In genomic region chr16:35247364-35247763, GRCm38 (mm10) we compare ENCODE assay signal across 31 mouse cellular contexts.
"Had no signal": no experiment of that assay in that cellular context is flagged by ENCODE, and none has a peak within 500 bp of the region (broad histone marks: within the 10 kb centered on the region; RNA-seq: fewer than 3 reads in every experiment).

No protein-coding gene starts in this region.

- H3K27me3 ChIP-seq: limb, embryonic 12.5 days; limb, embryonic 13.5 days; limb, embryonic 15.5 days; liver, embryonic 13.5 days; liver, embryonic 15.5 days; lung, embryonic 15.5 days; midbrain, embryonic 12.5 days; midbrain, embryonic 13.5 days; midbrain, embryonic 15.5 days had no signal

- H3K4me1 ChIP-seq: limb, embryonic 10.5 days; limb, embryonic 12.5 days; limb, embryonic 13.5 days; liver, embryonic 12.5 days; liver, embryonic 13.5 days; liver, embryonic 15.5 days; lung, embryonic 15.5 days; midbrain, embryonic 12.5 days; midbrain, embryonic 13.5 days had no signal

- H3K4me2 ChIP-seq: limb, embryonic 12.5 days; limb, embryonic 13.5 days; limb, embryonic 15.5 days; liver, embryonic 11.5 days; liver, embryonic 12.5 days; liver, embryonic 13.5 days; liver, embryonic 15.5 days; lung, embryonic 14.5 days; lung, embryonic 15.5 days; midbrain, embryonic 11.5 days; midbrain, embryonic 12.5 days; midbrain, embryonic 13.5 days; midbrain, embryonic 15.5 days had no signal

- H3K36me3 ChIP-seq: limb, embryonic 10.5 days; limb, embryonic 12.5 days; limb, embryonic 13.5 days; limb, embryonic 15.5 days; liver, embryonic 12.5 days; liver, embryonic 13.5 days; liver, embryonic 15.5 days; lung, embryonic 15.5 days; midbrain, embryonic 10.5 days; midbrain, embryonic 12.5 days; midbrain, embryonic 15.5 days had no signal

- H3K4me3 ChIP-seq: limb, embryonic 10.5 days; limb, embryonic 12.5 days; limb, embryonic 13.5 days; limb, embryonic 15.5 days; liver, embryonic 12.5 days; liver, embryonic 13.5 days; liver, embryonic 15.5 days; lung, embryonic 15.5 days; megakaryocyte, embryonic 14.5 days; midbrain, embryonic 10.5 days; midbrain, embryonic 12.5 days; midbrain, embryonic 13.5 days; midbrain, embryonic 15.5 days; myocyte had no signal

- H3K27ac ChIP-seq: limb, embryonic 10.5 days; limb, embryonic 12.5 days; limb, embryonic 13.5 days; limb, embryonic 15.5 days; liver, embryonic 12.5 days; liver, embryonic 13.5 days; liver, embryonic 14.5 days; liver, embryonic 15.5 days; lung, embryonic 15.5 days; macrophage; midbrain, embryonic 12.5 days; midbrain, embryonic 13.5 days; midbrain, embryonic 15.5 days had no signal

- H3K9ac ChIP-seq: limb, embryonic 12.5 days; limb, embryonic 13.5 days; limb, embryonic 15.5 days; liver, embryonic 12.5 days; liver, embryonic 13.5 days; liver, embryonic 14.5 days; liver, embryonic 15.5 days; liver, postnatal 0 days; lung, embryonic 14.5 days; lung, embryonic 15.5 days; midbrain, embryonic 12.5 days; midbrain, embryonic 13.5 days; midbrain, embryonic 15.5 days had no signal

- ATAC-seq: liver, embryonic 12.5 days; liver, postnatal 0 days; lung, postnatal 0 days; midbrain, embryonic 13.5 days; midbrain, embryonic 15.5 days; midbrain, embryonic 16.5 days had no signal

- H3K9me3 ChIP-seq: limb, embryonic 10.5 days; limb, embryonic 12.5 days; limb, embryonic 13.5 days; limb, embryonic 15.5 days; liver, embryonic 12.5 days; liver, embryonic 13.5 days; liver, embryonic 15.5 days; lung, embryonic 15.5 days; megakaryocyte, embryonic 14.5 days; midbrain, embryonic 10.5 days; midbrain, embryonic 12.5 days; midbrain, embryonic 13.5 days; midbrain, embryonic 15.5 days had no signal

- DNase-seq: left cerebral cortex, postnatal 4 days; liver; liver, embryonic 13.5 days; liver, postnatal 0 days; lung, adult 18-20 months; lung, adult 2 months; lung, embryonic 14.5 days; lung, postnatal 10 days; lung, postnatal 14 days; lung, postnatal 36 days; lung, postnatal 4 days; midbrain, embryonic 14.5 days had no signal
